27 mouse cellular contexts compared by ENCODE assay signal in the genomic region with DNA sequence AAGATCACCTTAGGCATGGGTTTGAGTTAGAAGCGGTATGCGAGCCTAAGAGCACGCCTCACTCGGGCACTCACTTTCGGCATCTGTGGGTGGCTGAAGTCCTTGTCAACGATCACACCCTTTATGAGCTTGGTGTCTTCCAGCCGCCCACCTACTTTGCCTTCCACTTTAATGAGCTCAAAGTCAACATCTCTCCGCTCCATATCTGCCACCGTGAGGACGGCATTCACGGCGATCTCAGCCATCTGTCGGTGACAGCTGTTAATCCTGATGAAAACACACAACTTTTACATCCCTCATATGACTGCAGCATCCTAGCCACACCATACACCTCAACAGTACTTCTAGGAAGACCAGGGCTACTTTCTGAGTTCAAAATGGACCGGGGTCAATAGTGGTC. TPM values are rescaled to one million over a fixed set of nuclear protein-coding genes. Genes with fewer than 3 reads are reported as not detected.
"Had no signal": no experiment of that assay in that cellular context is flagged by ENCODE, and none has a peak within 500 bp of the region (broad histone marks: within the 10 kb centered on the region; RNA-seq: fewer than 3 reads in every experiment).

No protein-coding gene starts in this region.

- H3K4me3 ChIP-seq: gastrocnemius, adult 2 months; heart, embryonic 10.5 days; heart, embryonic 12.5 days; hindbrain, embryonic 10.5 days; hindbrain, embryonic 12.5 days; intestine, embryonic 15.5 days; limb, embryonic 10.5 days; limb, embryonic 12.5 days; liver, embryonic 12.5 days had no signal

- H3K27ac ChIP-seq: heart, embryonic 10.5 days; hindbrain, embryonic 10.5 days; hindbrain, embryonic 12.5 days; hindbrain, embryonic 14.5 days; intestine, embryonic 15.5 days; limb, embryonic 10.5 days; limb, embryonic 12.5 days; liver, embryonic 12.5 days had no signal

- ATAC-seq: forebrain, embryonic 16.5 days; hindbrain, embryonic 16.5 days; inflammation-experienced regulatory T-cells, adult 6 months; intestine, embryonic 15.5 days; intestine, postnatal 0 days; liver, embryonic 12.5 days had no signal

- DNase-seq: gastrocnemius, adult 2 months; gastrocnemius, postnatal 10 days; gastrocnemius, postnatal 25 days; heart, adult 18-20 months; heart, postnatal 10 days; heart, postnatal 4 days; kidney, adult 18-20 months; kidney, adult 8-10 months; kidney, postnatal 10 days; kidney, postnatal 25 days; kidney, postnatal 4 days; layer of hippocampus, adult 9-11 months; liver had no signal

RNA-seq across cellular contexts. Expression of a gene that starts 29.1 kb away (rescaled TPM):
- total RNA-seq: granulocyte monocyte progenitor cell, adult 5-6 weeks had no signal
